Mouse (Mus musculus): Measurements from ENCODE around the gene Mapk9.
"Not testable (repeated sequence)": the region's sequence is repeated elsewhere in the genome, so short reads cannot be mapped to it uniquely, and the experiment has no call there.

DNA sequence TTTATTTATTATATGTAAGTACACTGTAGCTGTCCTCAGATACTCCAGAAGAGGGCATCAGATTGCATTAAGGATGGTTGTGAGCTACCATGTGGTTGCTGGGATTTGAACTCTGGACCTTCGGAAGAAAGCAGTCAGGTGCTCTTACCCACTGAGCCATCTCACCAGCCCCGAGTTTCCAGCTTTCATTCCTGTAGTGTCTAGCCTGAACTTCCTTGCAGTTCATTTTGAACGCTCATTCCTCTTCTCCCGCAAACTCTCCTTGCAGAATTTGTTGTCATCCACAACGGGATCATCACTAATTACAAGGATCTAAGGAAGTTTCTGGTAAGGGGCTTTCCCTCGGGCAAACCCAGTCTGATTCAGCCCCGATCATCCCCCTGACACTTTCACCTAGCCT is 35.9 kb upstream of the Mapk9 start:
- not testable (repeated sequence) for TF ChIP-seq CEBPB (IDR thresholded peaks at IDR 0.05; ENCODE audit: low read depth); CTCF (IDR thresholded peaks at IDR 0.05; ENCODE audit: control insufficient read depth, insufficient read depth, insufficient read length); USF1 (IDR thresholded peaks at IDR 0.05; ENCODE audit: low read depth); MYOD1 (IDR thresholded peaks at IDR 0.05; ENCODE audit: control insufficient read depth, insufficient read length, low read depth)

Data from C2C12 (cell line).